Mouse (Mus musculus): ENCODE results near the gene Dip2a.

Gene Dip2a

GRCm38 (mm10) chr10:76245106-76245505 is 100.0 kb downstream of the Dip2a start:
- DNase-seq = no peak

GRCm38 (mm10) chr10:76239401-76239800 is 105.7 kb downstream of the Dip2a start:
- no peak for DNase-seq

- peak; percentile 88 to 94 for DNase-seq
Observed at GRCm38 (mm10) chr10:76237341-76238225, 107.5 kb downstream of the Dip2a start, which contains the start of gene Prmt2. Gene Prmt2, minus strand, starts transcription at chr10:76237865.

- peak in 1 of 2 experiments; percentile 23 for DNase-seq
Observed at GRCm38 (mm10) chr10:76229627-76230026, 115.5 kb downstream of the Dip2a start.

- no peak for DNase-seq
Observed at GRCm38 (mm10) chr10:76225944-76226343, 119.1 kb downstream of the Dip2a start.

GRCm38 (mm10) chr10:76218240-76218639 is 126.9 kb downstream of the Dip2a start:
- no peak for DNase-seq

- no peak for DNase-seq
Observed at GRCm38 (mm10) chr10:76217056-76217455, 128.0 kb downstream of the Dip2a start.

- no peak for DNase-seq
Observed at GRCm38 (mm10) chr10:76214161-76214560, 130.9 kb downstream of the Dip2a start.

- no peak for DNase-seq
Observed at GRCm38 (mm10) chr10:76212121-76212520, 133.0 kb downstream of the Dip2a start.

- DNase-seq = no peak
Observed at GRCm38 (mm10) chr10:76210806-76211205, 134.3 kb downstream of the Dip2a start.

Data from kidney, postnatal 36 days (tissue).